Mouse (Mus musculus) NIH3T3 (cell line): ENCODE data around the gene Ccdc162.

ENCODE experiments used
- DNase-seq: peaks from one replicate; pipeline ENCODE4 v3.0.0-alpha.2; 2012; ENCODE audit warnings: low read depth

The Ccdc162 gene

DNA sequence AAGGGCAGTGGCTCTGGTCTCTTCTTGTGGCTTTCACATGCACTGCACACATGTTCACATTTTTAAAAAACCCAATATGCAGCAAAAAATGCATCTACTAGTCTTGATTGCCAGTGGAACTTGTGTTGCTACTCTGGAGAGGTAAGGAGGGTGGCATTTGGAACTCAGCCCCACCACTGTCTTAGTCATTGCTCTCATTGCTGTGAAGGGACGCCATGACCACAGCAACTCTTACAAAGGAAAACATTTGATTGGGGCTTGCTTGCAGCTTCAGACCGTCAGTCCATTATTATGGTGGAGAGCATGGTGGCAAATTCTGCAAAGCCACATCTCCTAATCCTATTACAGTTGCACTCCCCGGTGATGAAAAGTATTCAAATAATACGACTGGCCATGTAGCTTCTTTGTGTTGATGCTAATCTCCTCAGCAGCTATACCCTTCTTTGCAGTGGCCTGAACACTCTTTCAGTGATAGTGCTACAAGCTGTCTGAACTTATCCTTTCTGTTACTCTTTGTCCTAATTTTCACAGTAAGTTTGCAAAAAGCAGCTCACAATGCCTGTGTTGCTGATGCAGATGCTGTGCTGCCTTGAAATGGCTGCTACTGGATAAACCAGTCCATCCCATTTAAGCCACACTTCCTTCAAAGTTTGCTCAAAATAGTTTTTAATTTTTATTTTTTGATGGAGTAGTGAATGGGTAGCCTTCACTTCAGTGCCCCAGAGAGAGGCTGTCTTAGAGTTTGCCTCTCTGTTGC, 179.0 kb downstream of the Ccdc162 start:
- DNase-seq: no peak

DNA sequence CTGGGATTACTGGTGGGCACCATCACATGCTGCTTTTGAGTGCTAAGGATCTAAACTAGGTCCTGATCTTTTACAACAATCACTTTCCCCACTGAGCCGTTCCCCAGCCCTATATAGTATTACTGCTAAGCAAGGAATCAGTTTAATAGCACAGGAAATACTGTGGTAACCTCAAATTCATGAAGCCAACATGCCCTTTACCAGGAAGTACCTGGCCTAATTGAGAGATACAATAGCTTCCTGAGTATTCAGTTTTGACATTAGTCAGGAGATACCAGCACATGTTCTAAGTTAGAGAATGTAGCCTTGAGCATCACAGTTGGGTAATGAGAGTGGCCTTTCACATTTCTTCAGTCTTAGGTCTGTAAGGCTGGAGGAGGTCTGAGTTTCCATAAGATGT, 179.7 kb downstream of the Ccdc162 start:
- no peak for DNase-seq

DNA sequence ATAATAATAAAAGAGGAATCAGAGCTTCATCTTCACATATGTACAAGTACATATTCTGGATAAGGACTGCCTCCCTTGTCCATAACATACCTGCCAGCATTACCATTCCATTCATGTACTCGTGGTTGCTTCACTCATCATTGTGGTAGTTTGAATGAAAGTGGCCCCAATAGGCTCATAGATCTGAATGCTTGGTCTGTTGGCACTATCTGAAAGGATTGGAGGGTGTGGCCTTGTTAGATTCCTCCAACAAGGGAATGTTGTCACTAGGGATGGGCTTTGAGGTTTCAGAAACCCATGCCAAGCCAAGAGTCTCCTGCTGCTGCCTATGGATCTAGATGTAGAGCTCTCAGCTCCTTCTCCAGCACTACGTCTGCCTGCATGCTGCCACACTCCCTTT, 180.4 kb downstream of the Ccdc162 start:
- no peak for DNase-seq

DNA sequence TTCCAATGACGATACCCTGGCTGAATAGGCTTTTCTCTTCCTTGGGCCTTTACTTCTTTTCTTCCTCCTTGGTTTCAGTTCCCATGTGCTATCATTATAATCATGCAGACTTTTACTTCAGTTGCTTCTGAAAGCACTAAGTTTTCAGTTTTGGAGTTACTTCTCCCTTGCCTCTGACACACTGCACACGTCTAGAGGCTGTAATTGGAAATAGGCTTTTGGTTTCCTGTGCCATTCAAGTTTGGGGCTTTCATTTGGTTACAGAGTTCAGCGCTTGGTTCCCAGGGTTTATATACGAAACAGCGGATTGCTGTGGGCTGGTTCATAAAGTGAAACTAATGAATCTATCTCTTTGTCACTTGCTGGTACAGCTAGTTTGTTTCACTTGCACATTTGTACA, 186.5 kb downstream of the Ccdc162 start:
- DNase-seq: no peak

DNA sequence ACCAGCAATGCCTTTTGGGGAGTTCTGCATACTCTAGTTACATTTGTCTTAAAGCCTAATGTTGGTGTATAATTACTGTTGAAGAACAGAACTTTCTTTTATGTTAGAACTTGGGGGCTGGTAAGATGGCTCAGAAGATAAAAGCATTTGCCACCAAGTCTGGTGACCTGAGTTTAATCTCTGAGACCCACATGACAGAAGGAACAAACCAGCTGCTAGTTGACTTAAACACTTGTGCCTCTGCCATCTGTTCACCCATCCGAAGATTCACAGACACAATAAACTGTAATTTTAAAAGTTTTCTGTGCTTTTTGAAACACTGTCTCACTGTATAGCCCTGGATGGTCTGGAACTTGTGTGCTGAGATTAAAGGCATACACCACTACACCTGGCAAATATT, 190.7 kb downstream of the Ccdc162 start:
- no peak for DNase-seq

DNA sequence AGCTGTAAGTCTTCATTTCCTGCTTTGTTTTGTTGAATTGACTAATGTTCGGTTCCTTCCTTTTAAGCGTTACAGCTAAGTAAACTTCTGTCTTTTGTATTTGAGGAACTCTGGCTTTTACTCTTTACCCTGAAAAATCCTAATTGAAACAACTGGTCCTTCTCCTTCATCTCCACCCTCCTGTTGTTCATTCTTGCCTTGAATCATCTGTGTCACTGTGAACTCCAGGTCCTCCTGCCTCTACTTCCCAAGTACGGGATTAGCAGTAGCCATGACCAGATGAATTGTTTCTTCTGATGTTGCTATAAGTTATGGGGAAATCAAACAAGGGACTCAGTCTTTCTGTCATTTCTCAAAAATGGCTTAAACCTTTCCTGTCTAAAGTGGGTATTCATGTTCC, 193.0 kb downstream of the Ccdc162 start:
- DNase-seq: no peak

DNA sequence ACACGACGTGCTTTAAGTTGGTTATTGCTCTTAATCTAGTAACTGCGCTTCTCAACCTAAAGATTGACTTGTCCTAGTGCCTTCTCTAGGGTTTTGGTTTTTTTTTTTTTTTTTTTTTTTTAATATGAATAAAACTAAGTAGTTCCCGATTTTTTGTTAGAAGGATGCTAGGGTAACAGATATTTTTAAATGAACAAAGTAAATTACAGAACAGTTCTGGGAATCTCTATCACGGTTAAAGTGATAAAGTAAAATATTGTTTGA, 196.1 kb downstream of the Ccdc162 start:
- no peak for DNase-seq

DNA sequence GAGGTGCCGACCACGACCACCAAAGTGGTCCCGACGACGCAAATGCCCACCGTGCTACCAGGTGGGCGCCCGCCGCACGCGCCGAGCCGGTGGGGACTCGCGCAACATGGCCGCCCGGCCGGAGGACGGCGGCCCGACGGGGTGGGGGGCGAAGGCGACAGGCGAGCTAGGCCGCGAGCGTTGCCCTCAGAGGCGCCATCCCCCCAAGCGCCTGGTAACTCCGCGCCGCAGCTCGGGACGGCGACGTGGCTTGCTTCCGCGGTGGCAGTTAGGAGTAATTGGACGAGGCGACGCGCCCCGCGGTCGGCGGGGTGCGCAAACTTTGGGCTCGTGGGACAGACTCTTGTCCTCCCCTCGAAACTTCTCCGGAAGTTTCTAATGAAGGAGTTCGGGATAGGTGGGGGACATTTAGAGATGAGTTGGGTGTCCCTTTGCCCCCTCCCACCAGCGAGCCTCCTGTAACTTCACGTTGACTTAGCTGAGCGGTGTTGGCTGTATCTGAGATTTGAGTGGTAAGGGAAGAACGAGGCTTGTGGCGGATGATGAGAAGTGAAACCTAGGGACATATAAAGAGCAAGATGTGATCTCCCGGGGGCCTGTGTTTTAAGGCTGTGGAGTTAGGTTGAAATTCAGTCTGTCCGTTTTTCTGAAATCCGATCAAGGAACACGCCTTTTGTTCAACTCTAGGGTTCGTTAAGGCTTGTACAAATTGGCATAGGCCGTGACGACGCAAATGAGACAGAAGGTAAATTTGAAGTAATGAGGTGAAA, 196.6 kb downstream of the Ccdc162 start:
- peak; percentile 53 for DNase-seq

DNA sequence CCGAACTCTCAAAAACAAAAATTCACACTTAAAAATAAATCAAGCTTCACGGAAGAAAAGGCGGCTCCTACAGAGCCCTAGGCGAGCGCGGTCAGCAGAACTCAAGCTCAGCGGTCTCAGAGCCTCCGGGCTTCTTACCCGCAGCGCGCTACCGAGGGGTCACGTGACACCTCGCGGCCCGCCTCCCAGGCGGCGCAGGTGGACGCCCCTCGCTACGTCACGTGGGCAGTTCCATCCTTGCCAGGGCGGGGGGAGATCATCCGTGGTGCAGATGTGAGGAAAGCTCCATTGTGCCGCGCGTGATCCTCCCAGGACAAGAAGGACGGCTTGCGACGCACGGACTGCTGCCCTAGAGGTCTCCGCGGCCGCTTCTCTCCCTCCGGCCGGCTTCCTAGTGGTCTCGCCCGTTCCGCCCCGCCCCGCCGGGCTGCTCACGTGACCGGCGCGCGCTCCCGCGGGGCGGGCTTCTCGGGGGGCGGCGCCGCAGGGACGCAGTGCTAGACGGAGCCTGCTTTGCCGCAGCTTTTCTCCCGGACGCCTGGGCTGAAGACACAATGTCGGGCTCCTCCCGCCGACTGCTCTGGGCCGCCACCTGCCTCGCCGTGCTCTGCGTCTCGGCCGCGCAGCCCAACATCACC, 197.3 kb downstream of the Ccdc162 start, which contains the start of gene Cd164:
Cd164 (plus strand) TSS at position 434 of the 638 bp plus-strand sequence.
- DNase-seq: peak; percentile 97

DNA sequence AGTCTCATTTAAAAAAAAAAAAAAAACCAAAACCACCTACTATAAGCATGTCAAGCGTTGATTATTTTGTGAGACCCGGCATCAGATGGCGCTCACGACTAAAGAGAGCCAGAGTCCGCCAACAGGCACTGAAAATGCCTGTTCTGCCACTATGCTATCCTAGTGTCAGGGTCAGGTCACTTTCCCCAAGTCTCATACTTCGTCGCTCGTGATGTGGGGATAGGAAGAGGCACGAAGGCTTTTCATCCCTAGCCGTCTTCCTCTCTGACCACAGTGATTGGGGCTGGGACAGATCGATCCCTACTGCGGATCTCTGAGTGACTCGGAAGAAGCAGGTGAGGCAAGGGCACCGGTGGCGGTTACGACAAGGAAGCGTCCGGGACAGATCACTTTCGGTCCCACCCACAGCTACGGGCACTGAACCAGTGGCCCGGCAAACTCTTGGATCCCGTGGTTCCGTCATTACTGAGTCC, 197.9 kb downstream of the Ccdc162 start:
- DNase-seq: peak; percentile 88

DNA sequence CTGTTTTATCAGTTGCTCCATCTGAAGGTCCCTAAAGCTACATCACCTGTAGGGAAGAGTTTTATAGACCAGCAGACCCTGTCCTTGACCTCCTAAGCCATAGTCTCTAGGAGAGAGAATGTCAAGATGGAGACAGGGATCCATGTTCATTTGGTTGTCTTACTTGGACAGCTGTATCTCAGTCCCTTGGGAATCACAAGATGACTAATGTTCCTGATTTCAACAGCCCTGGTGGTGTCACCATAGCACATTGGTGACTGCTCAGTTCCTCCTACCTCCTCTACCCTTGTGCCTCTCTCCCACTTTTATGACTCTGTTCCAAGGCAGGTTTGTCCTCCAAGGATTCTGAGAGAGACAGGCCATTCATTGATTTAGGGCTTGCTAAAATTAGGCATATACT, 201.5 kb downstream of the Ccdc162 start:
- DNase-seq: no peak

DNA sequence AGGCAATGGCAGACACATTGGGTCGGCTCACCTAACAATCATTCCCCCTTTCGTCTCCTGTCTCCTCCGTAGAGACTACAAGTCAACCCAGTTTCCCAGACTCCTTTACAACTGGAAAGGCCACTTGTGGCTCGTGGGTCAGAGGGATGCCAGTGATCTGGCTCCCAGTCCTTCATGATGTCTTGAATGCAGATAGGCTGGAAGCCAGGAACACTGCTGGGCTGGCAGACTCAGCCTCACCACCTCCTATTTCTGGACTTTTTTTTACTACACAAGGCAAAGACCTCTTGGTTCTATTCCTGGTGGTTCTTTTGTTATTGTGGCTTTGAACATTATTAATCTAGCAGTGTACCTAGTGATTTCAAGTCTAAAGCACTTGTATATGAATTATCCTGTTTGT, 202.1 kb downstream of the Ccdc162 start:
- no peak for DNase-seq

DNA sequence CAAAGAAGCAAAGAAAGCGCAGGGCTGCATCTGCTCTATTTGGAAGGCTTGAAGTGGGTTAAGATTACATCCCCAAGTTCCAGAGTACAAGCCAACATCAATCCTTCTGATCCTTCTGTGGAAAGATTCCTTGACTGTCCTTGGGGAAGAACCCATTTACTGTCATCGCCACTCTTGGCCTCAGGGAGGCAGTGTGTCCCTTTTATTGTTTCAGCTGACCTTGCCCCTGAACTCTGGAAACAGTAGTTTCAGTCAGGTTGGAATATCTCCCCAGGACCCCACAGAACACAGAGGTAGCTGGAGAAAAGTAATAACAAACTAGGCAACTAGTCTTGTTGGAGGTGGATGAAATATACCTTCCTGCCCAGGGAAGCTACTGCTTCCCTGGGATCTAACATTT, 207.3 kb downstream of the Ccdc162 start:
- peak; percentile 45 for DNase-seq

DNA sequence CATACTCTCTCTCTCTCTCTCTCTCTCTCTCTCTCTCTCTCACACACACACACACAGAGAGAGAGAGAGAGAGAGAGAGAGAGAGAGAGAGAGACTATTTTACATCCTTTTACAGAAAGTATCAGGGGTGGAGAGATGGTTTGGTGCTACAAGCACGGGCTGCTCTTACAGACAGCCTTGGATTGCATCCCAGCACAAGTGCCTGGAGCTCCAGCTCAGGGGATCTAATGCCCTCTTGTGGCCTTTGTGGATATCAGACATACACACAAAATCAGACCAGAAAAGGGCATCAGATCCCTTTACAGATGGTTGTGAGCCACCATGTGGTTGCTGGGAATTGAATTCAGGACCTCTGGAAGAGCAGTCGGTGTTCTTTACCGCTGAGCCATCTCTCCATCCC, 211.0 kb downstream of the Ccdc162 start:
- DNase-seq: peak; percentile 93

DNA sequence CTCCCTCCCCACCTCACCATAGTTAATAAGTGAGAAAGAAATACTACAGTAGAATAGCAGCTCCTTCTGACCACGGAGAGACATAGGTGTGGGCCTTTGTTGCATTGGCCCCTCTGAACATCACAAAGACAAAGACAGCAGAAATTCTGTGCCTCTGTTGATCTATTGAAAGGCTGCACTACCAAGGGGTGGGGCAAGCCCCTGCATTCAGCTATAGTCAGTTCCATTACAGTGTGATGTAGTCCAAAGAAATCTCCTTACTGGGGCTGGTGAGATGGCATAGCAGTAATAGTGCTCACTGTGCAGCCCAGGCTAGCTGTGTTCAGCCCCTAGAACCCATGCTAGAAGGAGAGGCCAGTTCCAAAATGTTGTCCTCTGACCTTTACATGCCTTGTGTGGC, 211.4 kb downstream of the Ccdc162 start:
- no peak for DNase-seq

DNA sequence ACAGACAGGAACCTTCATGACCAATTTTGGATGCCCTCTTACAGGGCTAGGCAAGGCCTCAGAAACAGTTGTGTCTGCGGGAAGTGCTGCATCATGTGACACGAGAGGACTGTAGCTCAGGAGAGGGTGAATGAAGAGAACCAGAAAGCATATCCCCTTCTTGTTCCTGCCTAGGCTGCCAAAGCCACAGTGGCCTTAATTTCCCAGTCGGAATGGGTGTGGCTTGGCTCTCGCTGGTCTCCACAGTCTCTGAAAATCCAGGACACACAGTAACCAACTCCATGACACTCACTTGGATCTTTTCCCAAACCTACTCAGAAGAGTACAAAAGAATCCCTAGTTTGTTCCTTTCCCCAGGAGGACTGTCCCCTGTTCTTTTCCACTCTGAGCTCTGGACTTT, 215.5 kb downstream of the Ccdc162 start:
- DNase-seq: no peak

DNA sequence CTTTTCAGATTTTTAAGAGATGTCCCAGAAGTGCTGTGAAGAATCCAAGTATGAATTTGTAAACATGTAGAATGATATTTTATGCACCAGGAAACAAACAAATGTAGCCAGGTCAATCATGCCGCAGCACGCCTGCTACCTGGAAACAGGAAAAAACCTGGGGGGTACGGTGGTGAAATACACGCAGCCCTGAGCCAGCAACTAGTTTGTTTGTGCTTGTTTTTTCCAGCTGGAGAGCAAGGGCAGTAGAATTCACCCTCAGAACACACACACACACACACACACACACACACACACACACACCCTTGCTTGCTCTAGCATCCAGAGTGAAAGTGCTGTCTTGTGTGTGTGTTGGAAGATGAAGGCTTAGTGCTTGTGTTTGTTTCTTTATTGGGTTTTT, 225.3 kb downstream of the Ccdc162 start:
- no peak for DNase-seq

DNA sequence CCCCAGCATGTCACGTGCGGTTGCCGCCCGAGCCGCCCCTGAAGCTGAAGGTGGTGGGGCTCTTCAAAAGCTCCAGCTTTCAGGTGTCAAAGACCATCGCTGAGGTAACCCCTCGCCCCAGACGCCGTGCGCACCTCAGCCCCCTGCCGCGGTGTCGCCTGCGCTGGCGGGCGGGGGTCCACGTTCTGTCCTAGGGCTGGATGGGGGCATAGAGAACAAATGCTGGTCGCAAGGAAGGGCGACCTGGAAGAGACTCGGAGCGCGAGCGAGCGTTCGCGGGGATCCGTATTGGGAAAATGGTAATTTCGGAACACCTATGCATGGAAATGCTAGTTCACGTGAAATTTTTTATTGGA, 225.9 kb downstream of the Ccdc162 start:
- no peak for DNase-seq

DNA sequence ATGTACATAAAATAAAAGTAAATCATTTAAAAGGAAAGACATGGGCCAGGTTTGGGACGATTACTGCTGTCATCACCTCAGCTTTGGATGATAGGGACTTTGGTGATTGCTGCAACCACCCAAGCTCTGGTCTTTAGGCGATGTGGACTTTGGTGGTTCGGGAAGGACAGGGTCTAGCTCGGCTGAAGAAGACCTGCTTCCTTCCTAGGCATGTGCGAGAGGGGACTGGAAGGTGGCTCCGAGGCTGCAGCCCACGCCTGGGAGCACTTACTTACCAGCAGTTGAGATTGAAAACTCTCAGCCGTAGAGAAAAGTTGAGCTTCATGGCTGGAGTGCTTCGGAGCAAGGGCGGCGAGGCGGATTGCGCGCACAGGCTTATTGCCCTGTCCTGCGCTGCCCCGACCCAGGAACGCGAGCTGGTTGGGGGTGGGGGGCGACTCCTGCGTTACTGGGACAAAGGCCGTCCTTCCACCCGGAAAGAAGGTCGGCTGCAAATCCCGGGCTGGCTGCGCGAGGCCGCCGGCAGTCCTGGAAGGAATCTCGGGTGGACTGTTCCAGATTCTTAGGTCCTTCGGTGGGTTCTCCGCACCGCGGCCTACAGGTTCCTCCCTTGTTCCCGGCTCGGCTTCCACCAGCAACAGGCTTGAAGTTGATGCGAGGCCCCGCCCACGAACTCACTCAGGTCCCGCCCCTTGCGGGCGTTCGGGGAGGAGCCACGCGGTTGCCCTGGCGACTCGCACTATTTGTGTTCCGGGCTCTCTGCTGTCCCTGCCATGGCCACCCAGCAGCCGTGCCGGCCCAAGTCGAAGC, 226.5 kb downstream of the Ccdc162 start, which contains the start of the genes Smpd2 and Ppil6:
Smpd2 (minus strand) TSS at position 662 of the 810 bp plus-strand sequence.
Ppil6 (plus strand) TSS at position 732 of the 810 bp plus-strand sequence.
- peak; percentile 97 for DNase-seq

DNA sequence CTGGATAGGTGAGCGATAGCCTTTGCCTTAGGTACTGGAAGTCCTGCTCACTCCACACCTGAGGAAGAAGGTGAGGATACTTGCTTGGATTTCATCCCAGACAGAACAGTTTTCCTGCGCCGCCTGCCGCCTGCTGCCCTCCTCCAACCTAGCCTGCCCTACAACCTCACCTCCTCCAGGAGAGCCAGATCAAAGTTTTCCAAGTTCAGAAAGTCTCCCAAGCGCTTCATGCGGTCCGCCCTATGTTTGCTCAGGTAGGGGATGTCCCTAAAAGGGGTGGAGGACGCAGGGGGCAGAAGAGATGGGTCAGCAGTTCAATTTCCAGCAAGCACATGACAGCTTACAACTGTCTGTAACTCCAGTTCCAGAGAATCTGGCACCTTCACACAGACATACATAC, 227.1 kb downstream of the Ccdc162 start:
- no peak for DNase-seq

DNA sequence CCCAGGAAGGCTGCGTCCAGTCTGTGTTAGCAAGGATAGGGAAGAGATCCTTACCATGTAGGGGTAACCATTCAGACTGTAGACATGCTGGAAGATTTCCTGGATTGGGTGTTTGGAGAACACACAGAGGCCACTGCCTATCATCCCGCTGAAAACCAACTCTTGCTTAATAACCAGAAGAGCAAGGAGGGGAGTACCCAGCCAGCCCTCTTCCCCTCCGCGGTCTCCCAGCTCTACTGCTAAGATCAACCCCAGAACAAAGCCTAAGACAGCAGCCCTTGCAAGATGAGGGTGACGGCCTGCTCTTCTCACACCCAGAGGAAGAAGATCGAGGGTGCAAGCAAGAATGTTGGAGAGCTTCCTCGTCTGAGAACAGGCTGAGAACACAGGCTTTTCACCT, 227.6 kb downstream of the Ccdc162 start:
- peak; percentile 48 for DNase-seq
